Mouse (Mus musculus): ENCODE measurements at regions not wholly inside any gene's neighbourhood (a gene's known extent, or its start where the extent isn't known, plus 50 kb on each side); places are given as distances from the start of the nearest gene placed in this dataset.

GRCm38 (mm10) chr2:133156537-133156936, 210.8 kb upstream of the Fermt1 start:
- Histone ChIP-seq H3K36me3 (ENCODE audit: control insufficient read depth, insufficient read depth, low read length) (no peaks in the 10 kb centered on the region), H3K4me1 (ENCODE audit: control insufficient read depth, insufficient read depth, low read length) (peaks cover 2% of the 10 kb centered on the region; the same call in 1 of the 2 replicates), H3K4me3 (ENCODE audit: control insufficient read depth, low read depth, low read length) (no peak overlapping the region), H3K27ac (ENCODE audit: control insufficient read depth, insufficient read depth, low read depth, low read length) (no peak overlapping the region), H3K27me3 (ENCODE audit: control insufficient read depth, insufficient read depth, low read length) (no peaks in the 10 kb centered on the region)
- TF ChIP-seq CTCF (IDR thresholded peaks at IDR 0.05; ENCODE audit: control insufficient read depth, insufficient read depth, insufficient replicate concordance, low read depth, low read length) (no peak), POLR2A (IDR thresholded peaks at IDR 0.05; ENCODE audit: control insufficient read depth, low read depth, low read length) (no peak)

GRCm38 (mm10) chr2:133158206-133158605, 212.5 kb upstream of the Fermt1 start:
- H3K27me3 ChIP-seq (ENCODE audit: control insufficient read depth, insufficient read depth, low read length): no peaks in the 10 kb centered on the region
- H3K4me3 ChIP-seq (ENCODE audit: control insufficient read depth, low read depth, low read length): no peak overlapping the region
- no peak overlapping the region for H3K27ac ChIP-seq (ENCODE audit: control insufficient read depth, insufficient read depth, low read depth, low read length)
- no peaks in the 10 kb centered on the region for H3K36me3 ChIP-seq (ENCODE audit: control insufficient read depth, insufficient read depth, low read length)
- TF ChIP-seq CTCF (IDR thresholded peaks at IDR 0.05; ENCODE audit: control insufficient read depth, insufficient read depth, insufficient replicate concordance, low read depth, low read length) (no peak), POLR2A (IDR thresholded peaks at IDR 0.05; ENCODE audit: control insufficient read depth, low read depth, low read length) (no peak)
- H3K4me1 ChIP-seq (ENCODE audit: control insufficient read depth, insufficient read depth, low read length): peaks cover 2% of the 10 kb centered on the region; the same call in 1 of the 2 replicates

GRCm38 (mm10) chr2:133159398-133159797, 213.7 kb upstream of the Fermt1 start:
- peaks cover 2% of the 10 kb centered on the region; the same call in 1 of the 2 replicates for H3K4me1 ChIP-seq (ENCODE audit: control insufficient read depth, insufficient read depth, low read length)
- H3K27ac ChIP-seq (ENCODE audit: control insufficient read depth, insufficient read depth, low read depth, low read length): no peak overlapping the region
- H3K27me3 ChIP-seq (ENCODE audit: control insufficient read depth, insufficient read depth, low read length): no peaks in the 10 kb centered on the region
- TF ChIP-seq CTCF (IDR thresholded peaks at IDR 0.05; ENCODE audit: control insufficient read depth, insufficient read depth, insufficient replicate concordance, low read depth, low read length) (no peak), POLR2A (IDR thresholded peaks at IDR 0.05; ENCODE audit: control insufficient read depth, low read depth, low read length) (no peak)
- no peaks in the 10 kb centered on the region for H3K36me3 ChIP-seq (ENCODE audit: control insufficient read depth, insufficient read depth, low read length)
- no peak overlapping the region for H3K4me3 ChIP-seq (ENCODE audit: control insufficient read depth, low read depth, low read length)

- Histone ChIP-seq H3K4me1 (ENCODE audit: control insufficient read depth, insufficient read depth, low read length) (no peaks in the 10 kb centered on the region), H3K36me3 (ENCODE audit: control insufficient read depth, insufficient read depth, low read length) (no peaks in the 10 kb centered on the region), H3K27me3 (ENCODE audit: control insufficient read depth, insufficient read depth, low read length) (no peaks in the 10 kb centered on the region), H3K4me3 (ENCODE audit: control insufficient read depth, low read depth, low read length) (no peak overlapping the region), H3K27ac (ENCODE audit: control insufficient read depth, insufficient read depth, low read depth, low read length) (no peak overlapping the region)
- TF ChIP-seq CTCF (IDR thresholded peaks at IDR 0.05; ENCODE audit: control insufficient read depth, insufficient read depth, insufficient replicate concordance, low read depth, low read length) (no peak), POLR2A (IDR thresholded peaks at IDR 0.05; ENCODE audit: control insufficient read depth, low read depth, low read length) (no peak)
Measured at GRCm38 (mm10) chr2:133176411-133176810, 230.7 kb upstream of the Fermt1 start.

GRCm38 (mm10) chr2:133181216-133181615, 235.5 kb upstream of the Fermt1 start:
- Histone ChIP-seq H3K27me3 (ENCODE audit: control insufficient read depth, insufficient read depth, low read length) (no peaks in the 10 kb centered on the region), H3K36me3 (ENCODE audit: control insufficient read depth, insufficient read depth, low read length) (no peaks in the 10 kb centered on the region), H3K4me3 (ENCODE audit: control insufficient read depth, low read depth, low read length) (no peak overlapping the region), H3K27ac (ENCODE audit: control insufficient read depth, insufficient read depth, low read depth, low read length) (no peak overlapping the region), H3K4me1 (ENCODE audit: control insufficient read depth, insufficient read depth, low read length) (no peaks in the 10 kb centered on the region)
- TF ChIP-seq CTCF (IDR thresholded peaks at IDR 0.05; ENCODE audit: control insufficient read depth, insufficient read depth, insufficient replicate concordance, low read depth, low read length): no peak
- no peak for TF ChIP-seq POLR2A (IDR thresholded peaks at IDR 0.05; ENCODE audit: control insufficient read depth, low read depth, low read length)

GRCm38 (mm10) chr2:133182920-133183319, 237.2 kb upstream of the Fermt1 start:
- no peak overlapping the region for H3K4me3 ChIP-seq (ENCODE audit: control insufficient read depth, low read depth, low read length)
- no peak overlapping the region for H3K27ac ChIP-seq (ENCODE audit: control insufficient read depth, insufficient read depth, low read depth, low read length)

GRCm38 (mm10) chr2:133204295-133204866, 258.7 kb upstream of the Fermt1 start:
- Histone ChIP-seq H3K4me3 (ENCODE audit: control insufficient read depth, low read depth, low read length) (no peak overlapping the region), H3K4me1 (ENCODE audit: control insufficient read depth, insufficient read depth, low read length) (no peaks in the 10 kb centered on the region), H3K36me3 (ENCODE audit: control insufficient read depth, insufficient read depth, low read length) (no peaks in the 10 kb centered on the region), H3K27ac (ENCODE audit: control insufficient read depth, insufficient read depth, low read depth, low read length) (no peak overlapping the region), H3K27me3 (ENCODE audit: control insufficient read depth, insufficient read depth, low read length) (no peaks in the 10 kb centered on the region)
- no peak for TF ChIP-seq POLR2A (IDR thresholded peaks at IDR 0.05; ENCODE audit: control insufficient read depth, low read depth, low read length)
- no peak for TF ChIP-seq CTCF (IDR thresholded peaks at IDR 0.05; ENCODE audit: control insufficient read depth, insufficient read depth, insufficient replicate concordance, low read depth, low read length)

More at GRCm38 (mm10) chr2:133182920-133183319, 237.2 kb upstream of the Fermt1 start:
- TF ChIP-seq CTCF (IDR thresholded peaks at IDR 0.05; ENCODE audit: control insufficient read depth, insufficient read depth, insufficient replicate concordance, low read depth, low read length): no peak
- no peak for TF ChIP-seq POLR2A (IDR thresholded peaks at IDR 0.05; ENCODE audit: control insufficient read depth, low read depth, low read length)
- H3K36me3 ChIP-seq (ENCODE audit: control insufficient read depth, insufficient read depth, low read length): no peaks in the 10 kb centered on the region
- H3K27me3 ChIP-seq (ENCODE audit: control insufficient read depth, insufficient read depth, low read length): no peaks in the 10 kb centered on the region
- H3K4me1 ChIP-seq (ENCODE audit: control insufficient read depth, insufficient read depth, low read length): no peaks in the 10 kb centered on the region

Data from testis, adult 2 months (tissue).